Mouse (Mus musculus) liver, adult (tissue): Measurements from ENCODE around the gene Olfr111.

Experiments used
- GATA4 ChIP-seq: IDR thresholded peaks from 2 replicates; pipeline ENCODE4 v1.6.1; 2014; ENCODE audit warnings: mild to moderate bottlenecking, low read length; ENCODE audit not compliant: insufficient replicate concordance

Gene Olfr111

GRCm38 (mm10) chr17:37507730-37508129 lies at the start of gene Olfr111:
Gene Olfr111 (plus strand): TSS chr17:37508030.
- no peak for TF ChIP-seq GATA4

- no peak for TF ChIP-seq GATA4
Observed at GRCm38 (mm10) chr17:37458616-37459015, 49.2 kb upstream of the Olfr111 start, which contains the start of gene Olfr109. Gene Olfr109 (plus strand): TSS chr17:37458916.

- no peak for TF ChIP-seq GATA4
Observed at GRCm38 (mm10) chr17:37483452-37483851, 24.4 kb upstream of the Olfr111 start, which contains the start of gene H2-M2. Gene H2-M2 (minus strand): TSS chr17:37483552.

GRCm38 (mm10) chr17:37491930-37492518 lies 15.8 kb upstream of the Olfr111 start, which contains the start of gene Olfr110:
Gene Olfr110 (plus strand): TSS chr17:37492468.
- no peak for TF ChIP-seq GATA4

- no peak for TF ChIP-seq GATA4
Observed at GRCm38 (mm10) chr17:37535173-37535572, 27.3 kb downstream of the Olfr111 start.

- TF ChIP-seq GATA4, result no peak
Observed at GRCm38 (mm10) chr17:37541454-37542119, 33.8 kb downstream of the Olfr111 start.

GRCm38 (mm10) chr17:37543800-37544435 lies 36.1 kb downstream of the Olfr111 start:
- TF ChIP-seq GATA4, result no peak

- TF ChIP-seq GATA4, result no peak
Observed at GRCm38 (mm10) chr17:37558913-37559615, 51.2 kb downstream of the Olfr111 start.

- TF ChIP-seq GATA4, result no peak
Observed at GRCm38 (mm10) chr17:37569351-37569750, 61.5 kb downstream of the Olfr111 start, which contains the start of gene Olfr112. Gene Olfr112 (minus strand): TSS chr17:37569451.

GRCm38 (mm10) chr17:37577563-37577962 lies 69.7 kb downstream of the Olfr111 start, which contains the start of gene Olfr113:
Gene Olfr113 (minus strand): TSS chr17:37577663.
- TF ChIP-seq GATA4, result no peak
